In the genomic region with DNA sequence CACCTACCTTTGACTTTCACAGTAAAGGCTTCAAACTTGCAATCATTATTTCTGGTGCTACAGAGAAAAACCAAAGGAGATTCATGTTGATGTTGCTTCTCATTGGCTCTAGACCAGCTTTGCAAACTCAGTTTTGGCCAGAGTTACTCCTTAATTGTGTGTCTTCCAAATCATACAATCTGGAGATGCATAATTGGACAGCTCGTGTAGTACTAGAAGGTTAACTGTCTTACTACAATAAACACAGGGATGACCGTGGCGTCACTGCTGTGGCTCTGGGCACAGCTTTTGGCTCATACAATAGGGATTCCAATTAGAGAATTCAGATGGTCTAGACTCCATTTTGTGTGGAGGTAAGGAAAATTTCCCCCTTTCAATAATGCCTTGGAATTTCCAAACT, we compare ENCODE assay signal across 17 mouse cellular contexts.
"Had no signal": no experiment of that assay in that cellular context is flagged by ENCODE, and none has a peak within 500 bp of the region (broad histone marks: within the 10 kb centered on the region; RNA-seq: fewer than 3 reads in every experiment).

No protein-coding gene starts in this region.

- DNase-seq: kidney, adult 2 months; kidney, postnatal 14 days; layer of hippocampus, adult 9-11 months; layer of hippocampus, postnatal 36 days; retina, postnatal 1 day; right cerebral cortex, postnatal 4 days; thymus, adult 18-20 months; thymus, postnatal 14 days had no signal

- H3K27me3 ChIP-seq: intestine, embryonic 15.5 days; limb, embryonic 12.5 days; liver, embryonic 12.5 days; megakaryocyte, embryonic 14.5 days; midbrain, embryonic 15.5 days; neural tube, embryonic 13.5 days had no signal

- H3K9me3 ChIP-seq: intestine, embryonic 15.5 days; limb, embryonic 12.5 days; liver, embryonic 12.5 days; midbrain, embryonic 15.5 days; neural tube, embryonic 13.5 days had no signal

- H3K4me3 ChIP-seq: intestine, embryonic 15.5 days; limb, embryonic 12.5 days; liver, embryonic 12.5 days; megakaryocyte, embryonic 14.5 days; midbrain, embryonic 15.5 days; neural tube, embryonic 13.5 days had no signal

- H3K27ac ChIP-seq: hindbrain, embryonic 14.5 days; intestine, embryonic 15.5 days; limb, embryonic 12.5 days; liver, embryonic 12.5 days; macrophage; midbrain, embryonic 15.5 days; neural tube, embryonic 13.5 days had no signal

- H3K4me2 ChIP-seq: hindbrain, embryonic 14.5 days; intestine, embryonic 15.5 days; limb, embryonic 12.5 days; liver, embryonic 12.5 days; midbrain, embryonic 11.5 days; midbrain, embryonic 15.5 days; neural tube, embryonic 13.5 days had no signal

- H3K9ac ChIP-seq: hindbrain, embryonic 14.5 days; intestine, embryonic 15.5 days; limb, embryonic 12.5 days; liver, embryonic 12.5 days; midbrain, embryonic 15.5 days; neural tube, embryonic 13.5 days had no signal

- H3K4me1 ChIP-seq: intestine, embryonic 15.5 days; liver, embryonic 12.5 days; megakaryocyte, embryonic 14.5 days; midbrain, embryonic 15.5 days; neural tube, embryonic 13.5 days had no signal

- ATAC-seq: intestine, embryonic 15.5 days; liver, embryonic 12.5 days; midbrain, embryonic 15.5 days had no signal

- H3K36me3 ChIP-seq: intestine, embryonic 15.5 days; limb, embryonic 12.5 days; liver, embryonic 12.5 days; midbrain, embryonic 15.5 days; neural tube, embryonic 13.5 days had no signal
